18 mouse cellular contexts compared by ENCODE assay signal in the genomic region with DNA sequence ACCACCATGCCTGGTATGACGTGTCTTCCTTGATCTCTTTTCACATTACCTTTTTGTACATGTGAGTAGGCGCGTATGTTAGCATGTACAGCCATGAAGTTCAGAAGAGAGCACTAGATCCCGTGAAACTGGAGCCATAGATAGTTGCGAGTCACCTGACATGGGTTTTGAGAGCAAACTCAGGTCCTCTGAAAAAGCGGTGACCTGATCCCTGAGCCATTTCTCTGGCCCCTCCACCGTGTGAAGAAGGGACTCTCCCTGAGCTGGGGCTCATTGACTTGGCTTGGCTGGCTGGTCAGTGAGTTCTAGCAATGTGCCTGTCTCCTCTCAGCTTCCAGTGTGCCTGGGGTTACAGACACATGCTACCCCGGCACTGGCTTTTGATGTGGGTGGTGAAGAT.
"Had no signal": no experiment of that assay in that cellular context is flagged by ENCODE, and none has a peak within 500 bp of the region (broad histone marks: within the 10 kb centered on the region; RNA-seq: fewer than 3 reads in every experiment).

No protein-coding gene starts in this region.

- H3K4me2 ChIP-seq: lung, embryonic 15.5 days; midbrain, embryonic 11.5 days; midbrain, embryonic 13.5 days; midbrain, embryonic 15.5 days; neural tube, embryonic 12.5 days; stomach, embryonic 15.5 days had no signal

- H3K36me3 ChIP-seq: lung, embryonic 15.5 days; midbrain, embryonic 13.5 days; midbrain, embryonic 15.5 days; neural tube, embryonic 12.5 days; stomach, embryonic 15.5 days had no signal

- H3K27me3 ChIP-seq: lung, embryonic 15.5 days; midbrain, embryonic 13.5 days; midbrain, embryonic 15.5 days; neural tube, embryonic 12.5 days; stomach, embryonic 15.5 days had no signal

- H3K4me3 ChIP-seq: lung, embryonic 15.5 days; megakaryocyte, embryonic 14.5 days; midbrain, embryonic 13.5 days; midbrain, embryonic 15.5 days; neural tube, embryonic 12.5 days; stomach, embryonic 15.5 days had no signal

- DNase-seq: liver, postnatal 0 days; lung, adult 2 months; lung, postnatal 14 days; lung, postnatal 36 days; right cerebral cortex, postnatal 14 days; thymus, adult 2 months; thymus, postnatal 25 days; thymus, postnatal 4 days had no signal

- H3K9me3 ChIP-seq: lung, embryonic 15.5 days; megakaryocyte, embryonic 14.5 days; midbrain, embryonic 13.5 days; midbrain, embryonic 15.5 days; neural tube, embryonic 12.5 days; stomach, embryonic 15.5 days had no signal

- H3K27ac ChIP-seq: lung, embryonic 15.5 days; macrophage; midbrain, embryonic 13.5 days; midbrain, embryonic 15.5 days; neural tube, embryonic 12.5 days; stomach, embryonic 15.5 days; stomach, postnatal 0 days had no signal

- ATAC-seq: liver, postnatal 0 days; lung, postnatal 0 days; midbrain, embryonic 13.5 days had no signal

- H3K4me1 ChIP-seq: midbrain, embryonic 13.5 days; midbrain, embryonic 15.5 days; neural tube, embryonic 12.5 days; stomach, embryonic 15.5 days had no signal

- H3K9ac ChIP-seq: liver, postnatal 0 days; lung, embryonic 15.5 days; midbrain, embryonic 13.5 days; midbrain, embryonic 15.5 days; neural tube, embryonic 12.5 days; stomach, embryonic 15.5 days had no signal
